Mouse (Mus musculus) thymus, postnatal 25 days (tissue): ENCODE results near the gene Ppm1a.
A peak's percentile ranks its signal among the peaks of the same experiment; 100 is the strongest.

ENCODE experiments used
- DNase-seq: peaks from one replicate; pipeline ENCODE4 v3.0.0; 2022

Gene Ppm1a

GRCm38 (mm10) chr12:72757086-72757485, at the start of gene Ppm1a:
Gene Ppm1a (plus strand): TSS chr12:72757455.
- no peak for DNase-seq

DNA sequence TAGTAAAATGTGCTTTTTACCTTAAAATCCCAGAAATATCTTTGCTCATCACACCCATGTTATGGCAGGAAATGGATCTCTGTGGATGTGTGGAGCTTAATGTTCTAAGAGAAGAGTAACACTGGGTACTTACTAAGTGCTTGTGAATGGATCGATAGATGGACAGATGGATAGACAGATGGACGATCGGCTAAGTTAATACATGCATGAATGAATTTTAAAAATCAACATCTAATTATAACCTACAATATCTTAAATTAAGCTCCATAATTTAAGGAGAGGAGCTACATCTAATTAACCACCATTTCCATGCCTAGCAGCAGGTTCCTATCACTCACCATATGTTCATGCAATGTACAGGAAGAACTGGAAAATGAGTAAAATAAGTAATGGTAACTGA, 47.3 kb upstream of the Ppm1a start:
- DNase-seq, result no peak

GRCm38 (mm10) chr12:72714896-72715295, 42.4 kb upstream of the Ppm1a start:
- no peak for DNase-seq

DNA sequence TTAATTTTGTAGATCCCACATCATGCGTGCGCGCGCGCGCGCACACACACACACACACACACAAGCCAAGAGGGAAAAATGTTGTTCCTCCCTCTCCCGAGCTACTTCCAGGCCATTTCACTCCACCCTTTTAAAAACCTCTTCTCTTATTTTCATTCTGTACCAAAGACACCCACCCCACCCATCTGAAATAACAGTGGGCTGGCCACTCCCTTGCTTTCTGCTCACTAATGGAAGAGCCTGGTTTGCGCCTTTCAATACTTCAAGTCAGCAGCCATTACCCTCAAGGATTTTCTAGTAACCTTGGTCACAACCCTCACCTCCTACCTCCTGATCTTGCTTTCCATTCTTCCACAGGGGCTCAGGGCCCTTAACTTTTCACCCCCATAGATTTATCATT, 41.4 kb upstream of the Ppm1a start:
- no peak for DNase-seq

- no peak for DNase-seq
These were observed 38.2 kb upstream of the Ppm1a start for GRCm38 (mm10) chr12:72719046-72719445.

GRCm38 (mm10) chr12:72719452-72720087, 37.7 kb upstream of the Ppm1a start:
- no peak for DNase-seq

DNA sequence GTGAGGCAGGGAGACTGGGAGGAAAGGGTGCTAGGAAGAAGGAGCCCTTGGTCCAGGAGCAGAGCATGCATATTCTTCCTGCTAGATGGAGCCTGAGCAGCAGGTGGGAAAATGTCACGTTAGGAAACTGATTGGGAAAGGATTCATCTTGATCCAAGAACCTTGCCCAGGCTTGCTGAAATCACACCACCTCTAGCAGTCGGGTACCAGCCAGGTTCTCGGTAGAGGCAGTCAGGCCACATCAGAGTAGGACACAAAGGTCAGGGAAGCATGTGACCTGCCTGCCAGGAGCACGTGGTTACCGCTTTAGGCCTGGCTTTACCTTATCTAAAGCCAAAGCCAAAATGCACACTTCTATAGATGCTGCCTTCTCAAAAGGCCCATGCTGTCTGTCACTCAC, 35.5 kb upstream of the Ppm1a start:
- no peak for DNase-seq

GRCm38 (mm10) chr12:72723965-72724364, 33.3 kb upstream of the Ppm1a start:
- no peak for DNase-seq

GRCm38 (mm10) chr12:72727021-72727420, 30.2 kb upstream of the Ppm1a start:
- no peak for DNase-seq

DNA sequence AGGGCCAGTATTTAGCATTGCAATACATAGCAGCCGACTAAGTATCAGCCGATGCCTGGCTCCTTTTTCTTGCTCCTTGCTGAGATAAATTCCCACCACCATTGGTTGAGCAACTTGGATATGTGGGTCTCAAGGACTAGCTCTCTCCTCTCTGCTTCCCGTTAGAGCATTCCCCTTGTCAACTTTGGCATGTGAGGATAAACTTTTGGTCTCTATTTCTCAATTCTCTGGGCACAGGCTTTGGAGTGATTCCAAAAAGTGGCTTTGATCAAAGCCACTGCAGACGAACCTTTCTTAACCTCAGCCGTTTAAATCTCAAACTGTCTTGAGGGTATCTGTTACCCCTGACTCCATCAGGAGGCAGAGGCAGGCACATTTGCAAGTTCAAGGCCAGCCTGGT, 29.6 kb upstream of the Ppm1a start:
- DNase-seq, result no peak

DNA sequence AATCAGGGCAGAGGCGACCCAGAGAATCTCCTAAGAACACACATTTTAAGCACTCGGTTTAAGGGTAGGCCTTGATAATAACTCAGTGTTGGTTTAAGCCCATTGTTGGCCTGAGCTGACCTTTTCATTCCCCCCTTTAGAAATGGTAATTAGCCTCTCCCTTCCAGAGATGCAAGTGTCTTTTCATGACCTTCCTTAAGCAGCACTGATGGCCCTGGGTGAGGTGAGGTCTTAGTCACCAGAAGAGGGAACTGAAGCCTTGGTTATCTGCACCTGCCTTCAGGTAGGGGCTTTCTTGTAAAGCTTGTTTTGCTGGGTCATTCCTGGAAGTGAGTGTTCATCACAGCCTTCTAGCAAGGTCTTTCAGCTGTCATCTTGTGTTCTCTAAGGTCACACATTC, 23.1 kb upstream of the Ppm1a start:
- DNase-seq, result no peak

DNA sequence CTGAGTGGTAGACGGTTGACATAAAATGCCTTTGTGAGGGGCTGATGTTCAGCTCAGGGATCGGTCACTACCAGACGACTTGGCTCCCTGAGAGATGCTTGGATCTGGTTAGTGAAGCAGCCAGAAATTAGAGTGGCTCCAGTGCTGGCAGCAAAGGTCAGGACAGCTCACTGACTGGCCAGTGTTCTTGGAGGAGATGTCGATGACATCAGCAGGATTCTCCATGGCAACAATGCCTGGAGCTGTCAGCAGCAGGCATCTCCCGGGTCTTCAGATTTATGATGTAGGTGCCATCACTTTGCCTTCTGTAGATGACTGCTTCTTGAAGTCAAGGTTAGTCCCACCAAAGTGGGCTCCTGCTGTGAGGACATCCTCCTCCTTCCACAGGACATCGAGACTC, 16.1 kb upstream of the Ppm1a start:
- DNase-seq, result no peak

DNA sequence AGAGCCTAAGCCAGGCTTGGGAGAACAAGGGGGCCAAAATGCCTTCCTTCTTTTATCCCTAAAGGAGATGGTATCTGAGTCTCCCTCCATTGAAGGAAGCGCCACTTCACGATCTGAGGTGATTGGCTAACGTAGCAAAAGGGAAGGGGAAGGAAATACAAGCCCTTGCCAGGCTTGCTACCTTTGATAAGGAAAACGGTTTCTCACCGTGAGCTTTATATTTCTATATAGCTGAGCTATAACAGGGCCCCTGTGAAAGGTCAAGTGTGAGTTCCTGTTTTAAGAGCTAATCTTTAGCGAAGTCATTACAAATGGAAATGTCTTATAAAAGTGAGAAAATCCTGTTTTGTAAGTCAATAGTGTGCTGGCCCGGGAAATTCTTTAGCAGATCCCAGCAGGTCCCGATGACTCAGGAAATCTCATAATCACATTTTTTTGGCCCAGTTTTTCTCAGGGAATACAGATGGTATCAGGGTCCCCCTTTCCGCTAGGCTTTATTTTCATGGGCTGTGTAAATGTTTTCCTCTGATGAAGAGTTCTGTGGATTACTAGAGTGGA, 12.4 kb upstream of the Ppm1a start:
- no peak for DNase-seq

GRCm38 (mm10) chr12:72745486-72745885, 11.8 kb upstream of the Ppm1a start:
- no peak for DNase-seq

DNA sequence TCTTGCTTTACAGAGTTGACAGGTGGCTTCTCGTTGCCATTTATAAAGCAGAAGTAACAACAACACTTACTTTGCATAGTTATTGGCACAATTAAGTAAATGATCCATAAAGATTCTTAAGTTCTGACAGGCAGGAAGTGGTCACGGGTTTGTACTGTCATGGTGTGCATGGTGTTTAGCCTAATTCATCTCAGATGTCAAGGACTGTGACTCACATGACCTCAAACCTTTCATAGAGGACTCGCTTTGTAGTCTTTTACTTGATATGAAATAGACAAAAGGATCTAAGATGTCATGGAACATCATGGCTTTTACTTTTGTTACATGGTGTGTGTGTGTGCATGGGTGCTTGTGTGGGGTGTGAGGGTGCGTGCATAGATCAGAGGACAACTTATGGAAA, 8.9 kb upstream of the Ppm1a start:
- DNase-seq, result no peak

- DNase-seq, result no peak
These were observed 8.4 kb upstream of the Ppm1a start for GRCm38 (mm10) chr12:72748841-72749240.

DNA sequence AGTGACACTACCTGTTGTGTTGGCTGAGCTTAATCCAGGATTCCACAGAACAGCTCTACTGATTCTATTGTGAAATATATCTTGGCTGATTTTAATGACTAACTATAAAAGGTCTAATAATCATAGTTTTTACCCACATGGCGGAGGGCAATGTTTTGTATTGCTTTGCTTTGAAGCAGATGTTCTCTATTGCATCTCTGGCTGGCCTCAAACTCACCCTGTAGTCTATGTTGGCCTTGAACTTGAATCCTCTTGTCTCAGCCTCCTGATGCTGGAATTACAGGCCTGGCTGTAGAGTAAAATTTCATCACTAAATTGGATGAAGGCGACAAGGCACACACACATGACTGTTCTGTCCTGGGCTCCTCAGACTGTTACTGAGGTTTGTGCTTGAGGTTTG, 7.8 kb upstream of the Ppm1a start:
- DNase-seq, result no peak

GRCm38 (mm10) chr12:72750016-72750415, 7.2 kb upstream of the Ppm1a start:
- DNase-seq, result no peak

DNA sequence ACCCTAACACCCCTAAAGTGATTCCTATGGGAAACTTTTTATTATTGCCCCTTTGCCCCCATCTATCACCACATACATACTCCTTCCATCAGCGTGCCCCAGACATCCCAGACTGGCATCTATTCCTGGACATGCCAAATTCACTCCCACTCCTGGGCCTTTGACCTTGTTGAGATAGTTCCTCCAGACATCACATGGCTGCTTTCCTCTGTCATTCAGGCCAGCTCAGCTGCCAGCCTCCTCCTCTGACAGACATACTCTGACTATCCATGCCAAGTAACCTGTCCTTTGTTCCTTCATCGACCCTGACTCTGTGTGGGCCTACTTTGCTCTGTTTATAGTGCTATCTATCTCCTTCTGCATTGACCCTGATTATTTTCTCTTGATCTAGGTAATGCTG, 6.6 kb upstream of the Ppm1a start:
- no peak for DNase-seq

GRCm38 (mm10) chr12:72757596-72757995, 341 bp downstream of the Ppm1a start:
- DNase-seq, result no peak

DNA sequence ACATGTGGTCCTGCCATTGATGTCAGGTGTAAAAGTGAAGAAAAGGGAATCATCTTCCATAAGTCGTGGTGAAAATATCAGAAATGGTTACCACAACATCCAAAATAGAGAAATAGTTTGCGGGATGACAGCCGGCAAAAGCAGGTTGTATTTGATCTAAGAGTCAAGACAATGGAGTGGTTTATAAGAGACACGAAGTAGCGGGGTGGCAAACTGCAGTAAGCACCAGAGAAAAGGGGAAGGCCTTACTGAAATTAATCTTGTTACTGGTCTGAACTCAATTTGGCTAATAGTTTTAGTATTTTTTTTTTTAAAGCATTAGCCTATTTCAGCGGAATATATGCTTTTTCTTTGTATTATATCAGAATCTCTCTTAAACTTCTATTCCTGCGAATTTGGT, 2.7 kb downstream of the Ppm1a start:
- no peak for DNase-seq

DNA sequence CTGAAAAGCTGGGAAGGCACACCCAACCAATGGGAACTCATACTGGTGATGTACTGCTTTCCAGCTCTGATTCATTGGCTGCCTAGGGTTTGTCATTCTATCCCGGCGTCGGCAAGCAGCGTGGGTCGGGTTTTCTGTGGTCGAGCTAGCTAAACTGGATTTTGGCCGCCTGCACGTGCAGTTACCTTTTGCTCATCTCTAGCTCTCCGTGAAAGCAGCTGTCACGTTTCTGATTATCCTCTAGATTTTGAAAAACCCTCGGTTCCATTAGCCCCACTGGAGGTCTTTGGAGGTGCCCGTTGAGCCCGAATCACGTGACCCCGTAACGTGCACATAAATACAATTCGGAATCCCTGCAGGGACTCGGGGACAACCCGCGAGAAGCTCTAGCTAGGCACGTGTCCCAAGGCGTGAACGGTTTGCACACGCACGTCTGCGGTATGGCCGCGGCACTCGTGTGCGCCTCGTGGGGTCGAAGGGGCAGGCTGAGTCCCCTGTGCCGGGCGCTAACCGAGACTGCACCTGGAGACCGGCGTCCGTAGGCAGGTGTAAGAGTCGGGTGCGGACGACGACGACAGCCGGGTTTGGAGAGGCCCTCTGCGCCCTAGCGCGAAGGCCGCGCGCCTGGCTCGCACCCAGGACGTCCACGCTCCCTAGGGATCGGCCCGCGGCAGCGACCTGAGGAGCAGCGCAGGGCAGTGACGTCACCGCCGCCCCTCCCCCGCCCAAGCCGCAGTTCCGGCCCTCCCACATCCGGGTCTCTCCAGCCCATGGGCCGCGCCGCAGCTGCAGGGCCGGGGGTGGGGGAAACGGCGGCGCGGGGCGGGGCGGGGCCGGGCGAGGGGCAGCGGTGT, 3.3 kb downstream of the Ppm1a start:
- no peak for DNase-seq

- peak; percentile 92 for DNase-seq
These were observed 4.0 kb downstream of the Ppm1a start for GRCm38 (mm10) chr12:72761230-72761648.

GRCm38 (mm10) chr12:72761649-72762261, 4.5 kb downstream of the Ppm1a start:
- DNase-seq, result peak; percentile 70
